In genomic region chr7:72104170-72104569, GRCm38 (mm10) we compare ENCODE assay signal across 17 mouse cellular contexts.
A peak's percentile ranks its signal among the peaks of the same experiment; 100 is the strongest.
DNase-seq lines count a peak whose midpoint lies in the region; ATAC-seq and TF ChIP-seq lines count a peak whose summit lies in the region.
"Had no signal": no experiment of that assay in that cellular context is flagged by ENCODE, and none has a peak within 500 bp of the region (broad histone marks: within the 10 kb centered on the region; RNA-seq: fewer than 3 reads in every experiment).

No protein-coding gene starts in this region.

- TF ChIP-seq POLR2A in heart, adult 2 months (IDR thresholded peaks at IDR 0.05; ENCODE audit: insufficient read depth, low read depth, low read length) = no peak

- no peak for ATAC-seq in liver, embryonic 14.5 days (ENCODE audit: insufficient read depth)

- intact Hi-C loops in heart, adult 2 months (cut with DNase I) = no loop called here
- intact Hi-C loops in heart, postnatal 14 days (cut with DNase I) = no loop called here

- TF ChIP-seq EP300 in heart, adult 2 months (IDR thresholded peaks at IDR 0.05; ENCODE audit: insufficient read depth, low read depth, low read length) = no peak
- TF ChIP-seq EP300 in liver, embryonic 14.5 days (IDR thresholded peaks at IDR 0.05; ENCODE audit: low read depth) = no peak

- TF ChIP-seq CTCF in heart, adult 2 months (IDR thresholded peaks at IDR 0.05) = peak; percentile 29
- TF ChIP-seq CTCF in liver, embryonic 14.5 days (IDR thresholded peaks at IDR 0.05; ENCODE audit: low read depth) = 0 out of 2 replicates have a peak, but pooled peaks have one; percentile 17

- no peak for DNase-seq in heart, adult 2 months
- no peak for DNase-seq in heart, postnatal 14 days
- no peak for DNase-seq in liver, embryonic 14.5 days (ENCODE audit: low read depth in 3 of 3, low spot score in 3 of 3)
- DNase-seq in liver = no peak
- DNase-seq in A20 (ENCODE audit: low read depth, low spot score) = peak; percentile 19
- DNase-seq in R1 (ENCODE audit: low read depth, low spot score) = peak; percentile 51
- DNase-seq in cerebellum, postnatal 4 days (ENCODE audit: low spot score in 2 of 2) = no peak
- DNase-seq in MN1 (ENCODE audit: low spot score) = no peak
- DNase-seq: adrenal gland, postnatal 36 days; B cell, adult 2 months; gastrocnemius, postnatal 25 days; kidney, postnatal 36 days; right cerebral cortex, postnatal 25 days; thymus, postnatal 25 days had no signal

- no peak overlapping the region for H3K4me2 ChIP-seq in liver, embryonic 14.5 days (ENCODE audit: low read depth)
- H3K4me2 ChIP-seq: embryonic facial prominence, embryonic 12.5 days; heart, embryonic 13.5 days; limb, embryonic 15.5 days had no signal

- WGBS in heart, adult 2 months = 66% methylated on average over 6 of the region's 6 CpGs
- 53% methylated on average over 6 of the region's 6 CpGs for WGBS in liver, embryonic 14.5 days (ENCODE audit: insufficient replicate concordance)

- no peaks in the 10 kb centered on the region for H3K36me3 ChIP-seq in heart, adult 2 months (ENCODE audit: control insufficient read depth, insufficient read depth, low read length)
- no peaks in the 10 kb centered on the region for H3K36me3 ChIP-seq in liver, embryonic 14.5 days (replicated peaks; ENCODE audit: control insufficient read depth, insufficient read depth, low read depth)
- H3K36me3 ChIP-seq: embryonic facial prominence, embryonic 12.5 days; heart, embryonic 13.5 days; limb, embryonic 15.5 days had no signal

- H3K79me2 ChIP-seq in heart, adult 2 months (replicated peaks; ENCODE audit: control insufficient read depth, insufficient read depth, low read length) = no peaks in the 10 kb centered on the region

- no peaks in the 10 kb centered on the region for H3K9me3 ChIP-seq in liver, embryonic 14.5 days (ENCODE audit: control insufficient read depth, low read length)
- H3K9me3 ChIP-seq: embryonic facial prominence, embryonic 12.5 days; heart, embryonic 13.5 days; limb, embryonic 15.5 days had no signal

- H3K4me1 ChIP-seq in heart, adult 2 months (ENCODE audit: control insufficient read depth, insufficient read depth, low read length) = no peaks in the 10 kb centered on the region
- H3K4me1 ChIP-seq in liver, embryonic 14.5 days (replicated peaks; ENCODE audit: control insufficient read depth in 2 of 2, insufficient read depth in 2 of 2, low read length in 1 of 2) = no peaks in the 10 kb centered on the region
- H3K4me1 ChIP-seq: embryonic facial prominence, embryonic 12.5 days; heart, embryonic 13.5 days; limb, embryonic 15.5 days had no signal

- no peak overlapping the region for H3K27ac ChIP-seq in heart, adult 2 months
- no peak overlapping the region for H3K27ac ChIP-seq in liver, embryonic 14.5 days
- H3K27ac ChIP-seq: embryonic facial prominence, embryonic 12.5 days; heart, embryonic 13.5 days; limb, embryonic 15.5 days had no signal

- no peak overlapping the region for H3K4me3 ChIP-seq in heart, adult 2 months
- no peak overlapping the region for H3K4me3 ChIP-seq in liver, embryonic 14.5 days (ENCODE audit: insufficient read depth in 1 of 2, low read depth in 2 of 2, low read length in 2 of 2)
- H3K4me3 ChIP-seq: embryonic facial prominence, embryonic 12.5 days; heart, embryonic 13.5 days; limb, embryonic 15.5 days had no signal

- no peaks in the 10 kb centered on the region for H3K27me3 ChIP-seq in heart, adult 2 months (ENCODE audit: control insufficient read depth, insufficient read depth, low read length)
- no peaks in the 10 kb centered on the region for H3K27me3 ChIP-seq in liver, embryonic 14.5 days (ENCODE audit: control insufficient read depth, insufficient read depth, low read length)
- H3K27me3 ChIP-seq: embryonic facial prominence, embryonic 12.5 days; heart, embryonic 13.5 days; limb, embryonic 15.5 days had no signal

- H3K9ac ChIP-seq in heart, adult 2 months (ENCODE audit: low read depth, low read length) = no peak overlapping the region
- H3K9ac ChIP-seq in liver, embryonic 14.5 days (replicated peaks) = no peak overlapping the region
- H3K9ac ChIP-seq: embryonic facial prominence, embryonic 12.5 days; heart, embryonic 13.5 days; limb, embryonic 15.5 days had no signal

Comparison
In these comparisons a context has a peak if more than half of its experiments do, and no peak if none do; other contexts are left out.
1. DNase-seq: peak in A20 (single experiment) and R1 (single experiment); none in heart, adult 2 months (0 of 2), heart, postnatal 14 days (0 of 2), liver, embryonic 14.5 days (0 of 3), liver (single experiment), cerebellum, postnatal 4 days (0 of 2) and MN1 (single experiment).